Mouse (Mus musculus) embryonic fibroblast, embryonic 13.5 days (primary cell): ENCODE results near the gene Il5.

Experiments
- CTCF ChIP-seq: IDR thresholded peaks from 2 replicates; pipeline ENCODE4 v1.5.1; 2011; ENCODE audit warnings: mild to moderate bottlenecking, control low read depth, low read length, moderate library complexity, borderline replicate concordance; ENCODE audit not compliant: insufficient read depth
- POLR2A ChIP-seq: IDR thresholded peaks from 2 replicates; pipeline ENCODE4 v1.6.1; 2011; ENCODE audit warnings: low read depth, mild to moderate bottlenecking, control low read depth, low read length, moderate library complexity

DNA sequence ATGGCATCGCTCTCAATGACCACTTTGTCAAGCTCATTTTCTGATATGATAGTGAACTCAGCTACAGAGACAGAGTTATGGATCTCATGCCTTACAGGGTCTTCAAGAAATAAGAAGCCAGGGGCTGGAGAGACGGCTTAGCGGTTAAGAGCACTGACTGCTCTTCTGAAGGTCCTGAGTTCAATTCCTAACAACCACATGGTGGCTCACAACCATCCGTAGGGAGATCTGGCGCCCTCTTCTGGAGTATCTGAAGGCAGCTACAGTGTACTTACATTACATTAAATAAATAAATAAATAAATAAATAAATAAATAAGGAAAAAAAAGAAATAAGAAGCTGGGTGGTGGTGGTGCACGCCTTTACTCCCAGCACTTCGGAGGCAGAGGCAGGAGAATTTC is 13.2 kb downstream of the Il5 start:
- TF ChIP-seq CTCF (no peak), POLR2A (no peak)
